ENCODE assay signal across 22 mouse cellular contexts in the genomic region with DNA sequence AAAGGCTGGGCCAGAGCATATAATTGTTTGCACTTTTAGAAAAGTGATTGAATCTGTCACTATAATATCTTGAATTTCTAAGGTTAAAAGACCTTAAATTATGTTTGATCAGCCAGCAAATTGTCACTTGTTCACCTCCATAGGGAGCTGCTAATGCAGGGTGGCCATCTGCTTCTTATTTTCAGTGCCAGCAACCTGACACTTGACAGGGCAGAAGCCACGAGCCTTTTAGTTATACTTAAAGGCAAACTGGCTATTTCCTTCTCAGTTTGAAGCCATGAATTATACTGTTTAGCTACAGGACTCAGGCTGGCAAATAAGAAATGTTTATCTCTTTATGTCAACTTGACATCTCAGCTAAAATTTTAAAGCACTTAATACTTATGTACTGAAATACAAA.
DNase-seq lines count a peak whose midpoint lies in the region; ATAC-seq and TF ChIP-seq lines count a peak whose summit lies in the region.
"Had no signal": no experiment of that assay in that cellular context is flagged by ENCODE, and none has a peak within 500 bp of the region (broad histone marks: within the 10 kb centered on the region; RNA-seq: fewer than 3 reads in every experiment).

No protein-coding gene starts in this region.

- no peak overlapping the region for H3K9ac ChIP-seq in hindbrain, postnatal 0 days (replicated peaks; ENCODE audit: low read length)
- no peak overlapping the region for H3K9ac ChIP-seq in hindbrain, embryonic 12.5 days
- H3K9ac ChIP-seq: forebrain, embryonic 12.5 days; heart, embryonic 13.5 days had no signal

- no peak overlapping the region for H3K27ac ChIP-seq in hindbrain, postnatal 0 days
- no peak overlapping the region for H3K27ac ChIP-seq in hindbrain, embryonic 12.5 days
- no peak overlapping the region for H3K27ac ChIP-seq in limb, embryonic 10.5 days
- H3K27ac ChIP-seq: forebrain, embryonic 12.5 days; heart, embryonic 13.5 days had no signal

- intact Hi-C loops in heart, postnatal 10 days (cut with DNase I): no loop called here

- 21% methylated on average over 1 of the region's 1 CpGs for WGBS in hindbrain, postnatal 0 days
- 44% methylated on average over 1 of the region's 1 CpGs for WGBS in hindbrain, embryonic 12.5 days
- WGBS in limb, embryonic 10.5 days: 4% methylated on average over 1 of the region's 1 CpGs

- no peaks in the 10 kb centered on the region for H3K27me3 ChIP-seq in hindbrain, postnatal 0 days (ENCODE audit: insufficient read depth, low read length)
- H3K27me3 ChIP-seq in hindbrain, embryonic 12.5 days: no peaks in the 10 kb centered on the region
- no peaks in the 10 kb centered on the region for H3K27me3 ChIP-seq in limb, embryonic 10.5 days (ENCODE audit: low read depth, poor library complexity, severe bottlenecking)
- H3K27me3 ChIP-seq: forebrain, embryonic 12.5 days; heart, embryonic 13.5 days; megakaryocyte, embryonic 14.5 days had no signal

- DNase-seq in hindbrain, postnatal 0 days (ENCODE audit: low spot score): peak; percentile 67
- DNase-seq in cerebellum, adult 9-10 months: peak; percentile 8
- peak; percentile 51 to 53 for DNase-seq in cerebellum, postnatal 36 days
- no peak for DNase-seq in limb, embryonic 10.5 days (ENCODE audit: low spot score)
- DNase-seq in heart, postnatal 10 days: no peak
- DNase-seq in right cerebral cortex, postnatal 10 days (ENCODE audit: low spot score in 2 of 2): no peak
- DNase-seq: adrenal gland, adult 8-10 months; heart, adult 18-20 months; heart, postnatal 36 days; kidney, adult 8-10 months; kidney, postnatal 14 days; lung, adult 18-20 months; lung, postnatal 14 days; right cerebral cortex, postnatal 4 days; thymus, adult 2 months had no signal

- ATAC-seq in hindbrain, postnatal 0 days: peak; percentile 58; the same call in 1 of the 2 replicates
- no peak for ATAC-seq in hindbrain, embryonic 12.5 days (ENCODE audit: low FRiP score)
- ATAC-seq: inflammation-experienced regulatory T-cells, adult 6 months; midbrain, embryonic 16.5 days had no signal

- H3K4me1 ChIP-seq in hindbrain, postnatal 0 days (ENCODE audit: insufficient read depth, low read length): no peaks in the 10 kb centered on the region
- no peaks in the 10 kb centered on the region for H3K4me1 ChIP-seq in hindbrain, embryonic 12.5 days
- no peaks in the 10 kb centered on the region for H3K4me1 ChIP-seq in limb, embryonic 10.5 days
- H3K4me1 ChIP-seq: forebrain, embryonic 12.5 days; heart, embryonic 13.5 days; megakaryocyte, embryonic 14.5 days had no signal

- H3K9me3 ChIP-seq in hindbrain, postnatal 0 days (ENCODE audit: low read length): no peaks in the 10 kb centered on the region
- H3K9me3 ChIP-seq in hindbrain, embryonic 12.5 days (replicated peaks): no peaks in the 10 kb centered on the region
- no peaks in the 10 kb centered on the region for H3K9me3 ChIP-seq in limb, embryonic 10.5 days (replicated peaks)
- H3K9me3 ChIP-seq: forebrain, embryonic 12.5 days; heart, embryonic 13.5 days; megakaryocyte, embryonic 14.5 days had no signal

- H3K36me3 ChIP-seq in hindbrain, postnatal 0 days (ENCODE audit: insufficient read depth, low read length): no peaks in the 10 kb centered on the region
- H3K36me3 ChIP-seq in hindbrain, embryonic 12.5 days: no peaks in the 10 kb centered on the region
- H3K36me3 ChIP-seq in limb, embryonic 10.5 days: no peaks in the 10 kb centered on the region
- H3K36me3 ChIP-seq: forebrain, embryonic 12.5 days; heart, embryonic 13.5 days had no signal

- no peak for TF ChIP-seq CTCF in hindbrain, postnatal 0 days (IDR thresholded peaks at IDR 0.05; ENCODE audit: low read depth)

- H3K4me2 ChIP-seq in hindbrain, postnatal 0 days (ENCODE audit: low read depth, low read length): no peak overlapping the region
- H3K4me2 ChIP-seq in hindbrain, embryonic 12.5 days (replicated peaks): no peak overlapping the region
- H3K4me2 ChIP-seq: forebrain, embryonic 12.5 days; heart, embryonic 13.5 days; liver, embryonic 11.5 days had no signal

- no peak overlapping the region for H3K4me3 ChIP-seq in hindbrain, postnatal 0 days (ENCODE audit: low read length)
- H3K4me3 ChIP-seq in hindbrain, embryonic 12.5 days: no peak overlapping the region
- no peak overlapping the region for H3K4me3 ChIP-seq in limb, embryonic 10.5 days
- H3K4me3 ChIP-seq: forebrain, embryonic 12.5 days; heart, embryonic 13.5 days; megakaryocyte, embryonic 14.5 days had no signal

Comparison
In these comparisons a context has a peak if more than half of its experiments do, and no peak if none do; other contexts are left out.
1. DNase-seq: peak in hindbrain, postnatal 0 days (single experiment), cerebellum, adult 9-10 months (single experiment) and cerebellum, postnatal 36 days (2 of 2); none in limb, embryonic 10.5 days (single experiment), heart, postnatal 10 days (0 of 2) and right cerebral cortex, postnatal 10 days (0 of 2).